Mouse (Mus musculus) layer of hippocampus, adult 9-11 months (tissue): ENCODE measurements around the gene Tom1.
A peak's percentile ranks its signal among the peaks of the same experiment; 100 is the strongest.

Experiments
- DNase-seq: peaks from one replicate; pipeline ENCODE4 v3.0.0; 2022

Tom1 gene

DNA sequence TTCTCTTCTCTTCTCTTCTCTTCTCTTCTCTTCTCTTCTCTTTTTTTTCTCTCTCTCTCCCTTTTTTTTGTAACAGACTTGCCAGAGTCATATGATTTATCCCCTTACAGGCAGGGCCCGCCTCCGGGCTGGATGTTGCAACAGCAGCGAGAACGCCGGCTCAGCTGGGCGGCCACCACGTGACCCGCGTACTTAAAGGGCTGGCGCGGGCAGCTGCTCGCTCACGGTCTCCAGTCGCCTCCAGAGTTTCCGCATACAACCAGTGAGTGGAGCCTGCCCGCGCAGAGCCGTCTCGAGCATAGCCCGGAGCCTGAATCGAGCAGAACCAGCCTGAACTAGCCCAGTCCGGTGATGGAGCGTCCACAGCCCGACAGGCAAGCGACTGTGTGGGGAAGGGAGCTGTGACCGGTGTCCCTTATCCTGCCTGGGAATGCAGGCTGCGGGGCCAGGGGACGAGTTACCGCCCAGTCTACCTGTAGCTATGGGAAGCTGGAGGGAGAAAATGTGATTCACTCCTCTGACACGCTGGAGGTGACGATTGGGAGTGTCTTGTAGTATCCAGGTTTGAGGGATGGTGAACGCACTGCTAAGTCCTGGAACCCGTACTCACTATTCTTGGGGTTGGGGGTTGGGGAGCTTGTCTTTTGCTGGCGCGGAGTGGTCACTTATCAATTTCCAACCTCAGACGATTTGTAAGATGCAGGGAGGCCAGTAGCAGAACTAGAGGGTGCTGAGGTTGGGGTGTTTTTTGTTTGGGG is 60.1 kb downstream of the Tom1 start, which contains the start of gene Hmox1:
Hmox1 (plus strand) TSS at position 223 of the 758 bp plus-strand sequence.
- peak; percentile 95 for DNase-seq

DNA sequence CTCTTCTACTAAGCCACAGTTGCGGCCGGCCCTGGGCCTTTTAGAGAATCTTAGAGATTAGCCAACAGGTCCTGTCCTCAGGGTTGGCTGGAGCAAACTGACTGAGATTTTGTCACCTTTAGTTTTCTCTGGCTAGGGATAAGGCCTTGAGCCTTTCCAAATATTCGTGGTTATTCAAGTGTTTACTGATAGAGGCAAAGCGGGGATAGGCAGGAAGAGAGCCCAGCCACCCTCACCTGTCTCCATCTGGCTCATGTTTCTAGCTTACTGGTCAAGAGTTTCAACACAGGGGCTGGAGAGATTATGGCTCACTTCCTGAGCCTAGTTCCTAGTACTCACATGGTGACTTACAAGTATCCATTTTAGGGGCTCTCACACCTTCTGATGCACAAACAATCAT is 69.5 kb downstream of the Tom1 start:
- DNase-seq: no peak

- no peak for DNase-seq
Measured at GRCm38 (mm10) chr8:75103376-75103878, 69.9 kb downstream of the Tom1 start.

DNA sequence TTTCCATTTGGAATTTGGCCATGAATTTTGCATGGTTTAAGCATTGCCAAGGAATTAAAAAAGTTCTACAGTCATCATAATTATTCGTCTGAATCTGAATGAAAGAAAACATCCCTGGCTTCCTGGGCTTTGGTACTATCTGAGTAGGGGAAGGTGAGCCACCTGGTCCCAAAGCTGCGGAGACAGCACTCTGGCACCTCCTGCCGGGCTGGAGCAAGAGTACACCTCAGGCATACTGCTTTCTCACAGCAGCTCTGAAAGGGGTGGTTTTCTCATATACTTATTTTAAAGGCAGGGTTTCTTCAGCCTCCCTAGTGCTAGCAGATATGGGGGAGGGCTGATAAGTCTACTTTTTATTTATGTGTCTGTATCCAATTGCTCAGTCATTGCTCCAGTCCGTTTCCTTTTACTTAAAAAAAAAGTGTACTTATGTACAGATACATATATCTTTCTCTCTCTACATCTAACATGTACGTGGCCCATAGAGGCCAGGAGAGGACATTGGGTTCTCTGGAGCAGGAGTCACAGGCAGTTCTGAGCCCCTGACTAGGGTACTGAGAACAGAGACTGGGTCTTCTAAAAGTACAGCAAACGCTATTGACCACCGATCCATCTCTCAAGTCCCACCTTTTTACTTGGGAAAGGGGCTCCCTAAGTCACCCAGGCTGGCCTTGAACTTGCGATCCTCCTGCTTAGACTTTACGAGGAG is 75.2 kb downstream of the Tom1 start:
- peak; percentile 61 for DNase-seq

GRCm38 (mm10) chr8:75109236-75109967 is 75.9 kb downstream of the Tom1 start, which contains the start of gene Mcm5:
Mcm5 (plus strand) TSS chr8:75109569.
- DNase-seq: peak; percentile 99

DNA sequence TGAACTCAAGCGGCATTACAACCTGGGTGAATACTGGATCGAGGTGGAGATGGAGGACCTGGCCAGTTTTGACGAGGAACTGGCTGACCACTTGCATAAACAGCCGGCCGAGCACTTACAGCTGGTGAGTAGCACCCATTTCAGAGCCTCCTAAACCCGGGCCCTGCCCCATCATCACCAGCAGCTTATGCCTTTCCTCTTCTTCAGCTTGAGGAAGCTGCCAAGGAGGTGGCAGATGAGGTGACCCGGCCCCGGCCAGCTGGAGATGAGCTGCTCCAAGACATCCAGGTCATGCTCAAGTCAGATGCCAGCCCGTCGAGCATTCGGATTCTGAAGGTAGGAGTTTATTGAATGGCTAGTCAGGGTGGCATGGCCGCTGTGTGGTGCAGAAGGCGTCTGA is 76.6 kb downstream of the Tom1 start:
- no peak for DNase-seq

GRCm38 (mm10) chr8:75118505-75118904 is 85.0 kb downstream of the Tom1 start:
- no peak for DNase-seq

GRCm38 (mm10) chr8:75119287-75119686 is 85.8 kb downstream of the Tom1 start:
- no peak for DNase-seq
